Mouse (Mus musculus) lung, postnatal 0 days (tissue): ENCODE data around the gene Bptf.

ENCODE experiments used
- CTCF ChIP-seq: IDR thresholded peaks from 2 replicates; pipeline ENCODE4 v1.5.1; 2016; ENCODE audit warnings: antibody characterized with exemption, mild to moderate bottlenecking
- EP300 ChIP-seq: IDR thresholded peaks from 2 replicates; pipeline ENCODE4 v1.6.1; 2016; ENCODE audit warnings: antibody characterized with exemption, mild to moderate bottlenecking, control low read depth

DNA sequence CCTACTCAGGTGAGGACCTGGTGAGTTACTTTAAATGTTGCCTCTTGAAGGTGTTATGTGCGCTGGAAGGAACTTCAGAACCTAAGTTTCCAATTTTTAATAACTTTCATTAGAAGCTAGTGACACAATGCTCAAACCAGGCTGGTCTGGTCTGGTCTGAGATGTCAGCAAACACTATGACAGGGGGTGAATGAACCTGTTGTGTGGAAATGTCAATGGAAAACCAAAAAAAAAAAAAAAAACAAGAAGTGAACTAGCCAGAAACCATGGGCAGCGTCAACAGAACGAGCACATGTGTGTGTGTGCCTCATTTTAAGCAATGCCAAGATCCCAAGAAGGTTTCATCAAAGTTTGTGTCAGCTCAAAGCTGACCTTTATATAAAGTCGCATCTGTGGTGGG lies 86.4 kb downstream of the Bptf start:
- TF ChIP-seq CTCF (no peak), EP300 (no peak)
